Comparison of ENCODE assay signal across 11 mouse cellular contexts in genomic region chr2:118963007-118963675, GRCm38 (mm10). TPM values are rescaled to one million over a fixed set of nuclear protein-coding genes. Genes with fewer than 3 reads are reported as not detected.
DNase-seq lines count a peak whose midpoint lies in the region; ATAC-seq lines count a peak whose summit lies in the region.
"Had no signal": no experiment of that assay in that cellular context is flagged by ENCODE, and none has a peak within 500 bp of the region (broad histone marks: within the 10 kb centered on the region; RNA-seq: fewer than 3 reads in every experiment).

No protein-coding gene starts in this region.

- no peaks in the 10 kb centered on the region for H3K4me1 ChIP-seq in kidney, embryonic 15.5 days
- H3K4me1 ChIP-seq in liver, embryonic 16.5 days (ENCODE audit: control insufficient read depth, low read depth, low read length), result peaks cover 40% of the 10 kb centered on the region

- H3K27ac ChIP-seq in kidney, embryonic 15.5 days, result no peak overlapping the region
- H3K27ac ChIP-seq in liver, embryonic 16.5 days (ENCODE audit: low read length), result peak overlapping the region; percentile 88

- 51% methylated on average over 9 of the region's 9 CpGs for WGBS in kidney, embryonic 15.5 days
- WGBS in liver, embryonic 16.5 days (ENCODE audit: insufficient replicate concordance), result 32% methylated on average over 9 of the region's 9 CpGs

- H3K36me3 ChIP-seq in kidney, embryonic 15.5 days, result no peaks in the 10 kb centered on the region
- no peaks in the 10 kb centered on the region for H3K36me3 ChIP-seq in liver, embryonic 16.5 days (ENCODE audit: control insufficient read depth, insufficient read depth)

- no peaks in the 10 kb centered on the region for H3K27me3 ChIP-seq in kidney, embryonic 15.5 days
- no peaks in the 10 kb centered on the region for H3K27me3 ChIP-seq in liver, embryonic 16.5 days (ENCODE audit: control insufficient read depth, insufficient read depth, low read depth, low read length)

- no peaks in the 10 kb centered on the region for H3K9me3 ChIP-seq in kidney, embryonic 15.5 days (replicated peaks)
- H3K9me3 ChIP-seq in liver, embryonic 16.5 days (replicated peaks; ENCODE audit: control insufficient read depth, low read length), result no peaks in the 10 kb centered on the region

- H3K4me2 ChIP-seq in kidney, embryonic 15.5 days, result no peak overlapping the region
- peak overlapping the region; percentile 45 for H3K4me2 ChIP-seq in liver, embryonic 16.5 days (ENCODE audit: low read depth, low read length)

- H3K9ac ChIP-seq in kidney, embryonic 15.5 days, result no peak overlapping the region
- H3K9ac ChIP-seq in liver, embryonic 16.5 days (ENCODE audit: low read depth, low read length), result peak overlapping the region; percentile 48

- no peak overlapping the region for H3K4me3 ChIP-seq in kidney, embryonic 15.5 days (replicated peaks)
- H3K4me3 ChIP-seq in liver, embryonic 16.5 days (ENCODE audit: low read depth, low read length), result no peak overlapping the region

- no peak for DNase-seq in kidney, postnatal 25 days
- DNase-seq in ES-CJ7 (ENCODE audit: low read depth, low spot score) (peak; percentile 57), ZHBTc4 (ENCODE audit: low read depth, low spot score) (peak; percentile 44)
- no peak for DNase-seq in gastrocnemius, postnatal 4 days (ENCODE audit: low spot score in 2 of 2)
- DNase-seq in gastrocnemius, adult 8-10 months (ENCODE audit: low spot score in 2 of 2), result no peak
- DNase-seq in urinary bladder, postnatal 4 days (ENCODE audit: low spot score in 2 of 2), result no peak
- DNase-seq: kidney, postnatal 36 days; right cerebral cortex, postnatal 4 days had no signal

- ATAC-seq in kidney, embryonic 15.5 days (replicated peaks; ENCODE audit: low FRiP score), result 0 out of 2 replicates have a peak, but pooled peaks have one; percentile 18
- ATAC-seq in liver, embryonic 16.5 days (ENCODE audit: low read depth), result peak; percentile 77
- ATAC-seq: midbrain, embryonic 16.5 days had no signal

RNA-seq across cellular contexts. Expression of gene Chst14, which starts 36.8 kb away (rescaled TPM):
- polyA plus RNA-seq in kidney, embryonic 15.5 days (2015; fragmentation: Nextera tagmentation; extraction: Ambion mirVana), result 25.9 and 28.4 TPM in 2 replicates
- polyA plus RNA-seq in liver, embryonic 16.5 days (2015; fragmentation: Nextera tagmentation; extraction: Ambion mirVana), result 4.0 and 4.9 TPM in 2 replicates
- total RNA-seq in gastrocnemius, postnatal 4 days (2021), result 10 to 100 TPM; 19.5 to 19.7 TPM
- total RNA-seq in gastrocnemius, adult 8-10 months (2022), result 1 to 10 TPM; 1.0 to 2.3 (median 1.9) TPM

Comparison
In these comparisons a context has a peak if more than half of its experiments do, and no peak if none do; other contexts are left out.
1. RNA of gene Chst14, which starts 36.8 kb away (total RNA-seq): 19.5 to 19.7 TPM in gastrocnemius, postnatal 4 days; 1.0 to 2.3 TPM in gastrocnemius, adult 8-10 months; every median in the first group is over 4 times any median in the second.
2. DNase-seq: peak in ES-CJ7 (single experiment) and ZHBTc4 (single experiment); none in kidney, postnatal 25 days (0 of 2), gastrocnemius, postnatal 4 days (0 of 2), gastrocnemius, adult 8-10 months (0 of 2) and urinary bladder, postnatal 4 days (0 of 2).